In genomic region chr10:70699581-70699980, GRCm38 (mm10) we compare ENCODE assay signal across 18 mouse cellular contexts. TPM values are rescaled to one million over a fixed set of nuclear protein-coding genes. Genes with fewer than 3 reads are reported as not detected.
"Had no signal": no experiment of that assay in that cellular context is flagged by ENCODE, and none has a peak within 500 bp of the region (broad histone marks: within the 10 kb centered on the region; RNA-seq: fewer than 3 reads in every experiment).

No protein-coding gene starts in this region.

- H3K27ac ChIP-seq: lung, embryonic 15.5 days; macrophage; midbrain, embryonic 13.5 days; midbrain, embryonic 15.5 days; neural tube, embryonic 12.5 days had no signal

- H3K9me3 ChIP-seq: lung, embryonic 15.5 days; midbrain, embryonic 13.5 days; midbrain, embryonic 15.5 days; neural tube, embryonic 12.5 days had no signal

- H3K9ac ChIP-seq: lung, embryonic 15.5 days; midbrain, embryonic 13.5 days; midbrain, embryonic 15.5 days; neural tube, embryonic 12.5 days had no signal

- H3K36me3 ChIP-seq: lung, embryonic 15.5 days; midbrain, embryonic 13.5 days; midbrain, embryonic 15.5 days; neural tube, embryonic 12.5 days had no signal

- H3K4me3 ChIP-seq: lung, embryonic 15.5 days; megakaryocyte, embryonic 14.5 days; midbrain, embryonic 13.5 days; midbrain, embryonic 15.5 days; neural tube, embryonic 12.5 days had no signal

- DNase-seq: lung, adult 2 months; lung, postnatal 14 days; lung, postnatal 36 days; right cerebral cortex, postnatal 25 days; right cerebral cortex, postnatal 4 days; spleen, adult 18-20 months; thymus, adult 18-20 months; thymus, postnatal 14 days; thymus, postnatal 36 days had no signal

- H3K27me3 ChIP-seq: lung, embryonic 15.5 days; megakaryocyte, embryonic 14.5 days; midbrain, embryonic 13.5 days; midbrain, embryonic 15.5 days; neural tube, embryonic 12.5 days had no signal

- H3K4me2 ChIP-seq: lung, embryonic 15.5 days; midbrain, embryonic 11.5 days; midbrain, embryonic 13.5 days; midbrain, embryonic 15.5 days; neural tube, embryonic 12.5 days had no signal

- H3K4me1 ChIP-seq: megakaryocyte, embryonic 14.5 days; midbrain, embryonic 13.5 days; midbrain, embryonic 15.5 days; neural tube, embryonic 12.5 days had no signal

- ATAC-seq: lung, postnatal 0 days; midbrain, embryonic 13.5 days; midbrain, embryonic 15.5 days had no signal

RNA-seq across cellular contexts. Expression of gene Phyhipl, which starts 43.8 kb away (rescaled TPM):
- polyA plus RNA-seq: macrophage; small intestine, adult 2 months had no signal
